Mouse (Mus musculus): ENCODE data around the gene Mpp4. TPM values are rescaled to one million over a fixed set of nuclear protein-coding genes. Genes with fewer than 3 reads are reported as not detected.

Gene Mpp4
- total RNA-seq, 2 experiments from 2014 or later, result 0.10 to 0.15 TPM

Other genes with a start within 250 kb of the Mpp4 start
- 100 to 1,000 TPM; 187 to 225 TPM for gene Trak2, start 190.0 kb downstream of the Mpp4 start, total RNA-seq (2021)
- 10 to 100 TPM; 63.9 to 85.2 TPM for gene Stradb, start 189.9 kb downstream of the Mpp4 start, total RNA-seq (2021)
- gene C2cd6, start 68.5 kb downstream of the Mpp4 start, total RNA-seq (2021), result not detected
- 1 to 10 TPM; 3.6 to 4.6 TPM for gene Tmem237, start 43.0 kb downstream of the Mpp4 start, total RNA-seq (2021)
- gene Als2, start 73.8 kb upstream of the Mpp4 start, total RNA-seq (2021), result 1 to 10 TPM; 9.4 to 9.9 TPM
- gene Cdk15, start 93.5 kb upstream of the Mpp4 start, total RNA-seq (2021), result not detected